In the genomic region with DNA sequence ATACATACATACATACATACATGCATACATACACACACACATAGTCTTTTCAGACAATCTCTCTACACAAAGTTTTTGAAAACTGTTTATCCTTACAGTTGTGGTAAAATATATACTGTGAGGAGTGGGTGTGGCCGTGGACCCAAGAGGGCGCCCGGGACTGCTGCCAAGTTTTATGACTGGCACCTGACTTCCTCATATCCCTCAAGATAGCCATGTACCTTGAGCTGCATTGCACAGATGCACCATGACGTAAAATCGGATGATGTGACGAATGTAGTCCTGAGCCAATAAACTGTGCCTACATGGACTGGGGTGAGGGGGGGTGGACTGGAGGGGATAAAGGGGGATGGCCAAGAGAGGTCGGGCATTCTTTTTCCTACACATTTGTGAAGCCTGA, we compare ENCODE assay signal across 2 mouse cellular contexts. TPM values are rescaled to one million over a fixed set of nuclear protein-coding genes. Genes with fewer than 3 reads are reported as not detected.
"Had no signal": no experiment of that assay in that cellular context is flagged by ENCODE, and none has a peak within 500 bp of the region (broad histone marks: within the 10 kb centered on the region; RNA-seq: fewer than 3 reads in every experiment).

No protein-coding gene starts in this region.

RNA-seq across cellular contexts. Expression of gene C5ar2, which starts 22.6 kb away (rescaled TPM):
- total RNA-seq: hindbrain, postnatal 0 days had no signal
- polyA plus RNA-seq: limb, embryonic 11.5 days had no signal
